Mouse (Mus musculus) cerebellum, adult 2 months (tissue): ENCODE measurements around the gene Sidt1.

Experiments
- CTCF ChIP-seq: fragments of 200-500 bp; IDR thresholded peaks from 2 replicates; pipeline ENCODE4 v1.5.1; 2011; ENCODE audit warnings: low read depth, mild to moderate bottlenecking, control low read depth, low read length, moderate library complexity, borderline replicate concordance; ENCODE audit not compliant: insufficient read depth
- POLR2A ChIP-seq: fragments of 200-500 bp; IDR thresholded peaks from 2 replicates; pipeline ENCODE4 v1.6.1; 2011; ENCODE audit warnings: low read length, control low read depth, borderline replicate concordance; ENCODE audit not compliant: insufficient read depth

DNA sequence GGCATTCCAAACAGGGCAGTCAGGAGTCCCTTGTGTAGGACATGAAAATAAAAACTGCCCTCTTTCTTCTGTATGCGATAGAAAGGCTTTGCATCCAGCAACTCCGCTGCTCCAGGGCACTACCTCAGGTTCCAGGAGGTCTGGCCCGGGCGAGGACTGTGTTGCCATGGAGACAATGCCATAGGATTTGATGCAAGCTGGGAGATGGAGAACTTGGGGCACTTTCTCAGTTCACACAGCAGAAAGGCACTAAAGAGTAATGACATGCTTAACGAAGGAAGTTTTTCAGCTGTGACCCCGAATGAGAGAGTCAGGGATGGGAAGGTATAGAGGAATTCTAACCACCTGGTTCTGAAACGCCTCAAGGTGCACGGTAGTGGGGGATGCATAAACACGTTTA is 1.8 kb downstream of the Sidt1 start:
- TF ChIP-seq CTCF (no peak), POLR2A (no peak)
